Mouse (Mus musculus) liver, postnatal 0 days (tissue): ENCODE measurements around the gene Shank3. TPM values are rescaled to one million over a fixed set of nuclear protein-coding genes. Genes with fewer than 3 reads are reported as not detected.

Experiments
- ATAC-seq: fragments of 200-750 bp; cut with Nextera tagmentation; 2 replicates; pipeline ENCODE4 v1.8.0; 2017; ENCODE audit warnings: mild to moderate bottlenecking, moderate library complexity
- DNase-seq: peaks from one replicate; pipeline ENCODE4 v3.0.0-alpha.2; 2016
- H3K27ac ChIP-seq: fragments of 300-500 bp; sonication (generic); 2 replicates; pipeline ENCODE4 v1.5.1; 2014; ENCODE audit warnings: antibody characterized with exemption, moderate library complexity, mild to moderate bottlenecking, low read depth
- H3K27me3 ChIP-seq: fragments of 300-500 bp; sonication (generic); 2 replicates; pipeline ENCODE4 v1.6.1; 2014; ENCODE audit warnings: low read length, control low read depth, mixed read lengths; ENCODE audit not compliant: insufficient read depth
- H3K36me3 ChIP-seq: fragments of 300-500 bp; sonication (generic); replicated peaks from 2 replicates; pipeline ENCODE4 v1.6.1; 2014; ENCODE audit warnings: mild to moderate bottlenecking, control low read depth, low read length, moderate library complexity, mixed read lengths; ENCODE audit not compliant: insufficient read depth
- H3K4me1 ChIP-seq: fragments of 300-500 bp; sonication (generic); 2 replicates; pipeline ENCODE4 v1.6.1; 2014; ENCODE audit warnings: antibody characterized with exemption, mild to moderate bottlenecking, control low read depth; ENCODE audit not compliant: insufficient read depth
- H3K4me2 ChIP-seq: fragments of 300-500 bp; sonication (generic); 2 replicates; pipeline ENCODE4 v1.6.1; 2014; ENCODE audit warnings: low read depth, mild to moderate bottlenecking, low read length, moderate library complexity, mixed read lengths
- H3K4me3 ChIP-seq: fragments of 300-500 bp; sonication (generic); 2 replicates; pipeline ENCODE4 v1.5.1; 2014; ENCODE audit warnings: low read depth, low read length
- H3K9ac ChIP-seq: fragments of 300-500 bp; sonication (generic); replicated peaks from 2 replicates; pipeline ENCODE4 v1.6.1; 2014; ENCODE audit warnings: mild to moderate bottlenecking, moderate library complexity
- H3K9me3 ChIP-seq: fragments of 300-500 bp; sonication (generic); 2 replicates; pipeline ENCODE4 v1.6.1; 2016; ENCODE audit warnings: mild to moderate bottlenecking, control low read depth, low read length, mixed read lengths
- CTCF ChIP-seq: sonication (generic); IDR thresholded peaks from 2 replicates; pipeline ENCODE4 v1.5.1; 2016; ENCODE audit warnings: antibody characterized with exemption, low read depth
- EP300 ChIP-seq: IDR thresholded peaks from 2 replicates; pipeline ENCODE4 v1.6.1; 2016; ENCODE audit warnings: antibody characterized with exemption, low read depth, mild to moderate bottlenecking
- WGBS: fragments of 180-500 bp; shearing (Covaris S2); extraction: QIAGEN DNeasy Blood & Tissue Kit; methylation state at CpG from one replicate; pipeline ENCODE4 v1.1.7; 2014; ENCODE audit not compliant: insufficient replicate concordance; 5-methylcytosine and 5-hydroxymethylcytosine counted together
- polyA plus RNA-seq: library from polyadenylated mRNA; unstranded; fragments of >200 nt; fragmentation: Nextera tagmentation; extraction: Ambion mirVana; gene quantifications from 2 replicates; pipeline ENCODE4 v1.2.1, GENCODE M21; 2015

The Shank3 gene
- polyA plus RNA-seq, 1 experiment from 2014 or later, result 0.81 TPM

DNA sequence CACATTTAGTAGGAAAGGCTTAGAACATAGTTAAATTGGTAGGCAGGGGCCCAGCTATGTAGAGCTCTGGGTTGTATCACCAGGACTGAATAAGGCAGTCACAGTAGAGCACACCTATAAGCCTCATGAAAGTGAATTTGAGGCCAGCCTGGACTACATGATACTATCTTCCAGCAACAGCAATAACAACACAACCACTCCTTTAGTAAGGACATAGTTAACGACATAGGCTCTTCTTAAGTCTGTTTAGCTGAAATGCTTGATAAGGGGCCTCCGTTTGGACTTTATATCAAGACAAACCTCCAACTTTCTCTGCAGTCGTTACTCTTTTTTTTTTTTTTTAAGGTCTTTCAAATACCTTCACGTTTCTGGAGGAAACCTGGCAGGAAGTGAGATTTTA lies 13.3 kb downstream of the Shank3 start:
- no peak overlapping the region for H3K27ac ChIP-seq
- no peaks in the 10 kb centered on the region for H3K4me1 ChIP-seq
- H3K27me3 ChIP-seq, result no peaks in the 10 kb centered on the region
- H3K4me2 ChIP-seq, result no peak overlapping the region
- no peak for DNase-seq
- 48% methylated on average over 4 of the region's 4 CpGs for WGBS
- peak; percentile 60; the same call in 1 of the 2 replicates for ATAC-seq
- TF ChIP-seq EP300, result peak; percentile 84
- no peak for TF ChIP-seq CTCF
- H3K9me3 ChIP-seq, result no peaks in the 10 kb centered on the region
- H3K36me3 ChIP-seq, result no peaks in the 10 kb centered on the region
- no peak overlapping the region for H3K4me3 ChIP-seq
- H3K9ac ChIP-seq, result no peak overlapping the region

DNA sequence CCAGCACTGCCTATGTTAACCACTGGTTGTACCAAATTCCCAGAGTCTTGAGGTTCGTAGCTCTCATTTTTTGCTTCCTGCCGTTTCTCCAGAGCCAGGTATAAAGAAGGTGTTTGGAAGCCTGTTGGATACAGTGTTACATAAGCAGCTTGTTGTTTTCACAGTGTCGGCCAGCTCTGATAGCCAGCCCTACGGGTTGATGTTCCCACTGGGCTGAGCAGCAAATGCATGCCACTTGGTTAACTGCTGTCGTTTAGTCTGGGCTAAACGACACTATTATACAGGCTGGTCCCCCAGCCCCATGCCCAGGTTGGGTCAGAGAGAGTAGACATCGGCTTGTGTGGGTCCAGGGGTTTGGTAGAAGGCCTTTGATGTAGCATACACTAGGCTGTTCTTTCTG lies 22.5 kb downstream of the Shank3 start:
- peaks cover 19% of the 10 kb centered on the region for H3K27me3 ChIP-seq
- TF ChIP-seq CTCF (no peak), EP300 (no peak)
- H3K9ac ChIP-seq, result no peak overlapping the region
- WGBS, result 81% methylated on average over 7 of the region's 7 CpGs
- H3K27ac ChIP-seq, result no peak overlapping the region
- no peak overlapping the region for H3K4me3 ChIP-seq
- no peak overlapping the region for H3K4me2 ChIP-seq
- no peaks in the 10 kb centered on the region for H3K9me3 ChIP-seq
- no peaks in the 10 kb centered on the region for H3K4me1 ChIP-seq
- no peaks in the 10 kb centered on the region for H3K36me3 ChIP-seq
- ATAC-seq (no peak), DNase-seq (no peak)

DNA sequence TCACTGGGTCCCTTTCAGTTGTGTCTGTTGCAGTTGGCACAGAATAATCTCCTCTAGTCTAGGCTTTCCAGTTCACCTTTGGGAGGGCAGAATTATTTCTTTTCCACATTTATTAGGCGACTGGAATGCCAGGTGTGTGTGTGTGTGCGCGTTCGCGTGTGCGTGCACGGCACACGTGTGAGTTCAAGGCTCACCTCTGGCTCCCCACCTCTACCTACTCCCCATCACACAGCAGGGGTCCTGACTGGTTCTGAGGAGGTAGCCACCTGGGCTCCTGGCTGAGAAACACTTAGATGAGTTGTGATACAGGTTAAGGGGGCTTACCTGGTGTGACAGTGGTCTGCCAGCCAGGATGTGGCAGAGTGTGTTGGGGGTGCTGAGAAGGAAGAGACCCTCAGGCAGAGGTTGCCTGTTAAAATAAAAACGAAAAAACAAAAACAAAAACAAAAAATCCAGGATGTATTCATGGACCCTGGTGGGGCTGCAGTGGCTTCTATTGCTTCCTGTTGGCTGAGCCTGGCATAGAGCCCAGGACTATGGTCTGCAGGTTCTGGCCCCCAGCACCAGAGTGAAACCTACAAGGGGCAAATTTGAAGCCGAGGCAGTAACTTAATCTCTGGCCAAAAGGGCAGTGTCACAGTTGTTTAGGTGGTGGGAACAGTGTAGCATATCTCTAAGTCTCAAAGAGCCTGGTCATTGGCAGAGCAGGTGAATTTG lies 23.3 kb downstream of the Shank3 start:
- WGBS, result 80% methylated on average over 10 of the region's 10 CpGs
- H3K27me3 ChIP-seq, result peaks cover 19% of the 10 kb centered on the region
- ATAC-seq, result no peak
- DNase-seq, result no peak
- no peaks in the 10 kb centered on the region for H3K36me3 ChIP-seq
- no peak for TF ChIP-seq CTCF
- TF ChIP-seq EP300, result no peak
- H3K27ac ChIP-seq, result no peak overlapping the region
- H3K4me3 ChIP-seq, result no peak overlapping the region
- no peak overlapping the region for H3K4me2 ChIP-seq
- no peaks in the 10 kb centered on the region for H3K9me3 ChIP-seq
- H3K9ac ChIP-seq, result no peak overlapping the region
- H3K4me1 ChIP-seq, result no peaks in the 10 kb centered on the region

DNA sequence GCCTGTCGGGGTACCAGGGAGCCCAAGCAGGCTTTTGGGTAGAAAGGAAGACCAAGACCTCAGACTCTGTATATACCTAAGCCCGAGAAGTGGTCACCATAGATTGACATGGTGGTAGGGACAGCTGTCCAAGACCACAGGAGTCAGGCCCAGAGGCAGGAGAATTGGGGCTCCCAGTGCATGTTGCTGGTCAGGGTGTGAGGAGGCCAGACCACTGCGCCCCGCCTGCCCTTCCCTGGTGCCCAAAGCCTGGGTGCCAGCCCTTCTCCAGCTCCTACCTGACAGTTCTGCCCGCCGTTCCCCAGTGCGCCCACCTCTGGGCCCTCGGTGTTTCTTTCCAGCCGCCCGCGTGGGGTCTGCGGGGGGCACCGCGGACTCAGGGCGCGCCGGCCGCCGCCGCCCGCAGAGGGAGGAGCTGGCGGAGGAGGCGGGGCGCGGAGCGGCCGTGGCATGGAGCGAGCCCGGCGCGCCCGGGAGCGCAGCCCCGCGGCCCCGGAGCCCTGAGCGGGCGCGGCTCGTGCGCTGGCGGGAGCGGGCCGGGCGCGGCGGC lies 23.9 kb downstream of the Shank3 start:
- H3K9ac ChIP-seq, result no peak overlapping the region
- peaks cover 19% of the 10 kb centered on the region for H3K27me3 ChIP-seq
- no peaks in the 10 kb centered on the region for H3K36me3 ChIP-seq
- H3K27ac ChIP-seq, result no peak overlapping the region
- H3K9me3 ChIP-seq, result no peaks in the 10 kb centered on the region
- WGBS, result 57% methylated on average over 23 of the region's 47 CpGs
- peak overlapping the region; percentile 22; the same call in 1 of the 2 replicates for H3K4me3 ChIP-seq
- DNase-seq (no peak), ATAC-seq (no peak)
- TF ChIP-seq CTCF, result no peak
- no peak for TF ChIP-seq EP300
- H3K4me2 ChIP-seq, result peak overlapping the region; percentile 59
- H3K4me1 ChIP-seq, result no peaks in the 10 kb centered on the region

DNA sequence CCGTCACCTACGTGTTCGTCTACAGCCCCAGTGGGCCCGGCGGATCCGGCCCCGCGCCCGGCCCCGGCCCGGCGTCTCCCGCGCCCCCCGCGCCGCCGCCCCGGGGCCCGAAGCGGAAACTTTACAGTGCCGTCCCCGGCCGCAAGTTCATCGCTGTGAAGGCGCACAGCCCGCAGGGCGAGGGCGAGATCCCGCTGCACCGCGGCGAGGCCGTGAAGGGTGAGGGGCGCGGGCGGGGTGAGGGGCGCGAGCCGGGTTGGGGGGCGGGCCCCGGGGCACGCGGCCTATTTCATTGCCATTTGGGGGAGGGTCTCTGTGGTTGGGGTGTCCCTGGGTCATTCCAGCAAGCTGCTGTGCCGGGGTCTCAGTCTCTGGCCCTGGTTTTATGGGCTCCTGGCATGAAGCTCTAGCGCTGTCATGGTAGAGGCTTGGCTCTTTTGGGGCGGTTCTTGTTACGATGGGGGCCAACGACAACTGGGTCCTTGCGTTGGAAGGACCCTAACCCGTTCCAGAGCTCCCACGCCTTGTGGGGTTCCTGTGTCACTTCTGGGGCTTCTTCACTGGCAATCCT lies 24.7 kb downstream of the Shank3 start:
- 67% methylated on average over 42 of the region's 52 CpGs for WGBS

DNA sequence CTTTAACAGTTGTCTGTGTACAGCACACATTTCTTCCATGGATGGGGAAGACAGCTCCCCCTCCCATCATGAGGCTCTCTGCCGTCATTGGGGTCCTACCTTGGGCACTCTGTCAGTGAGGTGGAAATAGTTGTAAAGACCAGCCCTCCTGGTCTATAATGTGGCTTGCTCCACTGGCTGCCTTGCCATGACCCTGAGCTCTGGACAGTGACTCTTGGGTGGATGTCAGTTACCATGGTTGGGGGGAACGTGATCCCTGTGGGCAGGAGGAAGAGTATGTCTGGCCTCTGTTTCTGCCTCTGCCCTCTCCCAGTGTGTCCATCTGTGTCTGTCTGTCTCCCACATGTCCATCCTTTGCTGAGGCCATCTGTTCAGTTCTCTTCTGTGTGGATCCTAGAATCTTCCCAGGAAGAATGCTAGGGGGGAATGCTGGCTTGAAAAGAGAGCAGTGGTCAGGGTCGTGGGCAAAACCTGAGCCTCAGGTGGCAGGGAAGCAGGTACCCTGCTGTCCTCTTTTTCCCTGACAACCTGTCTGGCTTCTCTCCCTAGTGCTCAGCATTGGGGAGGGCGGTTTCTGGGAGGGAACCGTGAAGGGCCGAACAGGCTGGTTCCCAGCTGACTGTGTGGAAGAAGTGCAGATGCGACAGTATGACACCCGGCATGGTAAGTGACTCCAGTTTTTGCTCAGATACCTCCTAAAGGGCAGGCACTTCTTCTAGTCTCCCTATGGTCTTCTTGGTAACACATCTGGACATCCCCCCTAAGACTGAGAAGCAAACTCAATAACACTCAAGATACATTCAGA lies 25.4 kb downstream of the Shank3 start:
- H3K27ac ChIP-seq, result no peak overlapping the region
- H3K9me3 ChIP-seq, result no peaks in the 10 kb centered on the region
- no peak for TF ChIP-seq CTCF
- TF ChIP-seq EP300, result no peak
- 76% methylated on average over 8 of the region's 8 CpGs for WGBS
- no peak for ATAC-seq
- no peak overlapping the region for H3K4me3 ChIP-seq
- no peaks in the 10 kb centered on the region for H3K36me3 ChIP-seq
- H3K27me3 ChIP-seq, result peaks cover 19% of the 10 kb centered on the region
- H3K4me1 ChIP-seq, result no peaks in the 10 kb centered on the region
- H3K4me2 ChIP-seq, result no peak overlapping the region
- no peak overlapping the region for H3K9ac ChIP-seq
- no peak for DNase-seq

More for the DNA sequence above, 24.7 kb downstream of the Shank3 start:
- H3K4me2 ChIP-seq, result peak overlapping the region; percentile 59
- no peaks in the 10 kb centered on the region for H3K36me3 ChIP-seq
- peaks cover 19% of the 10 kb centered on the region for H3K27me3 ChIP-seq
- no peaks in the 10 kb centered on the region for H3K9me3 ChIP-seq
- no peak for DNase-seq
- no peak overlapping the region for H3K27ac ChIP-seq
- ATAC-seq, result no peak
- H3K4me1 ChIP-seq, result no peaks in the 10 kb centered on the region
- H3K9ac ChIP-seq, result no peak overlapping the region
- no peak for TF ChIP-seq CTCF
- TF ChIP-seq EP300, result no peak
- peak overlapping the region; percentile 30; the same call in 1 of the 2 replicates for H3K4me3 ChIP-seq
